Mouse (Mus musculus): ENCODE data around the gene Sidt1.

Sidt1 gene

GRCm38 (mm10) chr16:44332861-44333284, at the start of gene Sidt1:
Gene Sidt1 (minus strand): TSS chr16:44333196.
- peak; percentile 31 for DNase-seq (ENCODE audit: low spot score)

GRCm38 (mm10) chr16:44381578-44381977, 48.6 kb upstream of the Sidt1 start:
- no peak for DNase-seq (ENCODE audit: low spot score)

GRCm38 (mm10) chr16:44380006-44380405, 47.0 kb upstream of the Sidt1 start:
- DNase-seq (ENCODE audit: low spot score), result no peak

- DNase-seq (ENCODE audit: low spot score), result no peak
Measured at GRCm38 (mm10) chr16:44375459-44375858, 42.5 kb upstream of the Sidt1 start.

- no peak for DNase-seq (ENCODE audit: low spot score)
Measured at GRCm38 (mm10) chr16:44365522-44365921, 32.5 kb upstream of the Sidt1 start.

GRCm38 (mm10) chr16:44361921-44362890, 29.2 kb upstream of the Sidt1 start:
- DNase-seq (ENCODE audit: low spot score), result no peak

- DNase-seq (ENCODE audit: low spot score), result peak; percentile 54
Measured at GRCm38 (mm10) chr16:44357571-44358268, 24.7 kb upstream of the Sidt1 start.

- DNase-seq (ENCODE audit: low spot score), result no peak
Measured at GRCm38 (mm10) chr16:44356291-44356690, 23.3 kb upstream of the Sidt1 start.

GRCm38 (mm10) chr16:44349801-44350397, 16.9 kb upstream of the Sidt1 start:
- DNase-seq (ENCODE audit: low spot score), result no peak

- peak; percentile 97 for DNase-seq (ENCODE audit: low spot score)
Measured at GRCm38 (mm10) chr16:44347071-44347901, 14.3 kb upstream of the Sidt1 start, which contains the start of gene Spice1. Gene Spice1 (plus strand): TSS chr16:44347121.

- no peak for DNase-seq (ENCODE audit: low spot score)
Measured at GRCm38 (mm10) chr16:44337541-44337940, 4.5 kb upstream of the Sidt1 start.

GRCm38 (mm10) chr16:44331995-44332860, 768 bp downstream of the Sidt1 start:
- no peak for DNase-seq (ENCODE audit: low spot score)

- no peak for DNase-seq (ENCODE audit: low spot score)
Measured at GRCm38 (mm10) chr16:44331671-44331994, 1.4 kb downstream of the Sidt1 start.

- no peak for DNase-seq (ENCODE audit: low spot score)
Measured at GRCm38 (mm10) chr16:44331154-44331553, 1.8 kb downstream of the Sidt1 start.

- no peak for DNase-seq (ENCODE audit: low spot score)
Measured at GRCm38 (mm10) chr16:44330657-44331056, 2.3 kb downstream of the Sidt1 start.

GRCm38 (mm10) chr16:44328644-44329043, 4.4 kb downstream of the Sidt1 start:
- peak; percentile 42 for DNase-seq (ENCODE audit: low spot score)

GRCm38 (mm10) chr16:44320232-44320631, 12.8 kb downstream of the Sidt1 start:
- no peak for DNase-seq (ENCODE audit: low spot score)

- DNase-seq (ENCODE audit: low spot score), result peak; percentile 40
Measured at GRCm38 (mm10) chr16:44316350-44316749, 16.6 kb downstream of the Sidt1 start.

GRCm38 (mm10) chr16:44313422-44313821, 19.6 kb downstream of the Sidt1 start:
- peak; percentile 56 for DNase-seq (ENCODE audit: low spot score)

- DNase-seq (ENCODE audit: low spot score), result no peak
Measured at GRCm38 (mm10) chr16:44305606-44306005, 27.4 kb downstream of the Sidt1 start.

GRCm38 (mm10) chr16:44303822-44304221, 29.2 kb downstream of the Sidt1 start:
- DNase-seq (ENCODE audit: low spot score), result no peak
